Mouse (Mus musculus) cerebellum, postnatal 14 days (tissue): ENCODE measurements around the gene Hoxb7.

Source experiments
- DNase-seq, 2 experiments: peaks; one replicate each; pipeline ENCODE4 v3.0.0; 2021; ENCODE audit warnings: mixed read lengths in 2 of 2

The Hoxb7 gene

DNA sequence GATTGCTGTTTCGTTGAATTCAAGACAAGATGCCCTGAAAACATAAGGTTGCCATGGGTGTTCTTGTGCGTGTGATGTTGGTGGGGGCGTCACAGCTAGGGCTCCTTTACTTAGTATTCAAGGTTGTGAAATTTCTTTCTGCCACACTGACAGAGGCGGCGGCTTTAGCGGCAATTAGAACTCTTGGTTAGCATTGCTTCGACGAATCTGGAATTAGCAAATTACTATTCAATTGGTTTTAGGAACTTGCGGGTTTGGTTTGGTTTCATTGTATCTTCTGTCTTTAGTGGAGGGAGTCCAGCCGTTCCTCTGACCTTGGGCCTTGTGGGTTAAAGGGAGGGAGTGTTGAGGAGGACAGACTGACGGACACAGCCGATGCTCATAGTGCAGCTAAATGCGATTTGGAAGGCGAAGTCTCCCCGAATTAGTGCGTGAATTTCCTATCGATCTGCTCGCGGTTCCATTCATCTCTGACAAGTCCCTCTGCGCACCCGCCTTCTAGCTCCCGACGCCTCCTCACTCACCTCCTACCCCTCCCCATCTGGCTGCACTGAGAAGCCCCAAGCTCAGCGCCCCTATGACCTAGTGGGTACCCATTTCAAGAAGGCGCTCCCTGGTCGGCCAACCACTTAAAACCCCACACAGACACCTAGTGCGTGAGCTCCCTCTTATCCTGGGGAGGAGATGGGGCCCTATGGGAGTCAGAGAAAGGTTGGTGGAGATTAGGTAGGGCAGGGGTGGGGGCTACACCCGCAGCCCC, 31.4 kb downstream of the Hoxb7 start, which contains the start of gene Hoxb4:
Hoxb4 (plus strand) TSS at position 660 of the 760 bp plus-strand sequence.
- no peak for DNase-seq

DNA sequence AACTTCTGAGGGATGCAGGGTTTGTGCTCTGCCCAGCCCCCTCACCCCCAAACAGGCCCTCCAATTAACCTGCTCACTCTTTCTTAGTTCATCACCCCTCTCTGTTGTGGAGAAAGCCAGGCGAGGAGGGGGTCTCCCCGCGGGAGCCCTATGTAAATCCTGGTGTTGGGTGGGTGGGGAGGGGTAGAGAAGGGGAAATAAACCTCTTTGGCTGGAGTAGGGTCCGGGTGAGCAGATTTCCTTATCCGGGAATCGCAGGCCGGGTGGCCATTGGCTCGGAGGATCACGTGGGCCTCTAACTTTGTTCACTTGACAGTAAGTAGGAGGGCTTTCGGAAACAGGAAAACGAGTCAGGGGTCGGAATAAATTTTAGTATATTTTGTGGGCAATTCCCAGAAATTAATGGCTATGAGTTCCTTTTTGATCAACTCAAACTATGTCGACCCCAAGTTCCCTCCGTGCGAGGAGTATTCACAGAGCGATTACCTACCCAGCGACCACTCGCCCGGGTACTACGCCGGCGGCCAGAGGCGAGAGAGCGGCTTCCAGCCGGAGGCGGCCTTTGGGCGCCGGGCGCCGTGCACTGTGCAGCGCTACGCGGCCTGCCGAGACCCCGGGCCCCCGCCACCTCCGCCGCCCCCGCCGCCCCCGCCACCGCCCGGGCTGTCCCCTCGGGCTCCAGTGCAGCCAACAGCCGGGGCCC, 32.1 kb downstream of the Hoxb7 start:
- DNase-seq = no peak

DNA sequence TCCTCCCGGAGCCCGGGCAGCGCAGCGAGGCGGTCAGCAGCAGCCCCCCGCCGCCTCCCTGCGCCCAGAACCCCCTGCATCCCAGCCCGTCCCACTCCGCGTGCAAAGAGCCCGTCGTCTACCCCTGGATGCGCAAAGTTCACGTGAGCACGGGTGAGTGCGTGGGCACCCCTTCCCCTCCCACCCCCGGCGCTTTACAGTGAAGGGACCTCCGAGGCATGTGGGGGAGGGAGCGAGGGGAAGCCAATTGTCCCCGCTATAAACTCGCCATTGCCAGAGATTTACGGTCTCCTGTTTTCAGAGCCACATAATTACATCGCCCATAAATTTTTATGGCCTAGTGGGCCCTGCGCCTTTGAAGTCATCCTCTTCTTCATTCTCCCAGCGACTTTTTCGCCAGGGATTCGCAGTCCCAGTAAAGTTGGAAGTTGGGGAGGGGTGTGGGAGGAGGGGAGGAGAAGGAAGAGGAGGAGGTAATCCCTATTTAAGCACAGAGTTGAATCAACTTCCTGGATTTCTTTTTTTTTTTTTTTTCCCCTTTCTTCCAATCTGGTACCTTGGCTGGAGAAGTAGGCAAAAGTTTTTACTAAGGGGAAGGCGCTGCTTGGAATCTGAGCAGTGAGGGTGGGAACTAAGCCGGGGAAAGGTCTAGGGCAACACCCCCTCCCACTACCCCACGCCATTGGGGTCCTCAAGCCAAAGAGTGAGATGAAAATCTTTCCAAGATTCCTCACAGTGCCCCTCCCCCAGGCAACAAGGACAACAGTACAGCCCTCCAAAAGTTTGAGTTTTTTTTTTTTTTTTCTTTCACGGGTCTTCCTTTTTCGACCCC, 32.9 kb downstream of the Hoxb7 start:
- no peak for DNase-seq

DNA sequence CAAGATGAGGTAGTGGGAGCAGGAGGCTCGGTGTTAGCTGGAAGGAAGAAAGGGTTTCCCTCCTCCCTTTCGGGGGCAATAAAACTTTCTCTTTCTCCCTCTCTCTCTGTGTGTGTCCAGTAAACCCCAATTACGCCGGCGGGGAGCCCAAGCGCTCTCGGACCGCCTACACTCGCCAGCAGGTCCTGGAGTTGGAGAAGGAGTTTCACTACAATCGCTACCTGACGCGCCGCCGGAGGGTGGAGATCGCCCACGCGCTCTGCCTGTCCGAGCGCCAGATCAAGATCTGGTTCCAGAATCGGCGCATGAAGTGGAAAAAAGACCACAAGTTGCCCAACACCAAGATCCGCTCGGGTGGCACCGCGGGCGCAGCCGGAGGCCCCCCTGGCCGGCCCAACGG, 33.5 kb downstream of the Hoxb7 start:
- no peak for DNase-seq

DNA sequence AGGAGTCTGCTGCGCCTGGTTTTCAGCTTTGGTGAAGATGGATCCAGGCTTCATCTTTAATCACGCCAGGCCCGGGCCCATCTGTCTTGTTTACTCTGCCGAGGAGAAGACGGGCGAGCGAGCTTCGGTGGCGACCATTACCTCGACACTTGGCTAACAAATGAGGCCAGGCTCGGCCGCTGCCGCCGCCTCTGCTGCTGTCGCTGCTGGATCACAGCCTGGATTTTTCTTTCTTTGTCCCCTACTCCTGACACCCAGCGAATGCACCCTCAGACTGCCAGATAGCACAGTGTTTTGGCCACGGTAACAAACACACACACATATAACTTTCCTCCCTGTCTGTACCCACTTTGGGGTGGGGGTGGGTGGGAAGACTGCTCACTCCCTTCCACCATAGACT, 34.3 kb downstream of the Hoxb7 start:
- no peak for DNase-seq

DNA sequence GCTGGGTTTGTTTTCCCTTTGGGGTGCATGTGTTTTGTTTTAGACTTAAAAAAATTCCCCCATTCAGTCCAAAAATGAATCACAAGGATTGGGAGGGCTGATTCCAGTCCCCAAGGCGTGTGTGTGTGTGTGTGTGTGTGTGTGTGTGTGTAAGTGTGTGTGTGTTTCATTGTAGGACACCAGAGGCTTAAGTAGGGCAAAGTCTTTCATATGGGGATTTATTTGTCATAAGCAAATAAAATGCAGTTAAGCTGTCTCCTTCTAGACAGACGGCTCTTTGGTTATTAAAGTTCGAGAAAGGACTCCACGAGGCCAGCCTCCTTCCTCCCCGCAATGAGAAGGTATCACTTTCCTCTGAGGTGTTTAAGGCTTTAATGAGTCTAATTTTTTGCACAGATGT, 35.4 kb downstream of the Hoxb7 start:
- DNase-seq = no peak

DNA sequence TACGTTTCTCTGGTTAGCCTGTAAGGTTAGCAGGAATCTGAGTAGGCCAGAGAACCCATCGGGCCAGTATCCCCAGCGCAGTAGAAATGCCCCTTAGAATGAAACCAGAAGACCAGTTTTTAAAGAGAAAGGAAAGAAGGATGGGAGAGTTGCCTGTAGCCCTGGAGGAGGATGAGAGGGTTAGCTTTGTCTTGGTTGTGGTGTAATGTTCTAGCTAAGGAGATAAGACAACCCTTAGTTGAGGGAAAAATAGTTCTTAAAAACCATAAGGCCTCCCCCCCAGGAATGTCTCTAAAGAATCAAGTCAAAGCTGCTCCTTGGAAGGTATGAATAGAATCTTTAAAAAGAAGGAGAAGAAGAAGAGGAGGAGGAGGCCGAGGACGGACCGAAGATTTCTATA, 36.3 kb downstream of the Hoxb7 start:
- DNase-seq = no peak

DNA sequence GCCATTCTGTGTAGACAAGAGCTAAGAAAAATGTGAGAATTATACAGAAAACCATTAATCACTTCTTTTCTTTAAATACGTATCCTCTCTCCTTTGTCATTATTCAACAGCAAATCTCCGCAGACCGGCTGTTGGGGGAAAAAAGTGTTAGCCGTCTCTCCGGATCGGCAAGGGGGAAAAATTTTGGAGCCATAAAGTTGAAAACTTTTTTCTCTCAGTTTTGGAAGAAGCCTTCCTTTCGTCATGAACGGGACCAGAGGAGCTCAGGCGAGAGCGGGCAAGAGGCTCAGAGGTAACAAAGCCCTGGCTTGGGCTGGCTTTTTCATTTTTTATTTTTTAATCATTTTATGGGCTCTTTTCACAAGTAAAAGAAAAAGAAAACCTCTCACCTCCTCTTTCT, 36.7 kb downstream of the Hoxb7 start, which contains the start of gene Hoxb3:
Hoxb3 (plus strand) TSS at position 173 of the 400 bp plus-strand sequence.
- no peak for DNase-seq

DNA sequence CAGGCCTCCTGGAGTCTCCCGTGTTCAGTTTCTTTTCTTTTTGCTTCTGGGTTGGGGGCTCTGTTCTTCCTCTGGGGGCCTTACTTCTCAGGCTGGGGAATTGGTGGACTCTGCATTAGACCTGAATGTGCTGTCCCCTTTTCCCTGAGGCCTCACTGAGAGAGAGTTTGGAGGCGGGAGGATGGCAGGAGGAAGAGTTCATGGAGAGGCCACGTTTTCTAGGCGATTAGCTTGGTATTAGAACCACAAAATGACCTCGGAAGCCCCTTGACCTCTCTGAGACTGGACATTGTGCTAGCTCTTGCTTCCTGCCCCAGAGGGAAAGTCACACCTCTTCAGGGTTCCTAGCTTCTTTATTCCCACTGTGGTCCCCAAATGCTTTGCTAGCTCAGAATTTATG, 37.7 kb downstream of the Hoxb7 start:
- no peak for DNase-seq

DNA sequence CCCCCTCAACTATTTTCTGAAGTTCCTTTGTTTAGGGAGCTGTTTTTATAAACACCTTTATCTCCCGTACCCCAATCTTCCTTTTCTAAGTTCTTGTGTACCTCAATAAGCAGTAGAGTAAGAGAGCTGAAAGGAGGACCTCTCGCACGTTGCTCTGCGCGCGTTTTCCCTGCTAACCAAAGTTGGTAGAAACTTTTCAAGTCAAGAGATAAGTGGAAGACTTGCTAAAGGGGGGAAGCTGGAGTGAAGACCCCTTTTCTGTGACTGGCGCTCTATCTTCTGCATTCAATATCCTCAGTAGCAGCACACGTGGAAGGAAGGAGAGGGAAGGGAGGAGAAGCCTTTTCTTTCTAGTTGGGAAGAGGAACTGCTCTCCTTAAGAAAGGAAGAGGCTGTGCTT, 38.5 kb downstream of the Hoxb7 start:
- no peak for DNase-seq

DNA sequence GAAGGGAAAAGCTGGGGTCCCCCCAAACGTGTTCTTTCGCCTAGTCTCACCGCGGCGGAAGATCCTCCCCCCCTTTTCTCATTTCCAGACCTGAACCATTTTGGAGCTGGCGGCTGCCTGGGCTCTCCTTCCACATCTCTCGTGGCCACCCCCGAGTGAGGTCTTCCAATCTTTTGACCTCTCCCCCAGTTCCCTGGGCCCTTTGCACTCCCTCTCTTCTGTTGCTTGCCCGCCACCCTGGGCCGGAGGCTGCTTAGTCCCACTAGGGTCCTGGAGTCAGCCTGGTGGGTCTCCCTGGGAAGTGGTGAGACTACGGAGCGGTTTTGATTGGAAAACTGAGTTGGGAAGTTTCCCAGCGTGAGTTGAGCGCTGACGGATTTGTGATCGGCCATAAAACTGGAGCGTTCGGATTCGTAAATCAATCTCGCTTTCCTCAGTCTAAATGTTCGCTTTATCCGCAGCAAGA, 39.4 kb downstream of the Hoxb7 start:
- DNase-seq = no peak

DNA sequence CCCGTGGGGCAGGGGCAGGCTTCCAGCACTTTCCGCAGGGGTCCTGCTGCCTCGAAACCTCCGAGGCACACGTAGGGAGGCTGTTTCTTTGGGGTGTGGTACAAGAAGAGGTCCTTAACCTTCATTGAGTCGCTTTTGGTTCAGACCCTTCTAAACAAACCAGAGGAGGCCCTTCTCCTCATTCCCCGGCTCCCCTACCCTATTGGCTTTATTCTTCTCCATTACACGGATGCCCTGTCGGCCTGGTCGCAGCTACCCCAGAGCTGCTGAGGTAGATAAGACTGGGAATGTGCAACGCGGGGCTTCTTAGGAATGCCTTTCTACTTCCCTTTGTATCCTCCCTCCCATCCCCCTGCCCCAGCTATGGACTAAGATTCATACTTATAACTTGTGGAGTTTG, 40.3 kb downstream of the Hoxb7 start:
- DNase-seq = no peak

DNA sequence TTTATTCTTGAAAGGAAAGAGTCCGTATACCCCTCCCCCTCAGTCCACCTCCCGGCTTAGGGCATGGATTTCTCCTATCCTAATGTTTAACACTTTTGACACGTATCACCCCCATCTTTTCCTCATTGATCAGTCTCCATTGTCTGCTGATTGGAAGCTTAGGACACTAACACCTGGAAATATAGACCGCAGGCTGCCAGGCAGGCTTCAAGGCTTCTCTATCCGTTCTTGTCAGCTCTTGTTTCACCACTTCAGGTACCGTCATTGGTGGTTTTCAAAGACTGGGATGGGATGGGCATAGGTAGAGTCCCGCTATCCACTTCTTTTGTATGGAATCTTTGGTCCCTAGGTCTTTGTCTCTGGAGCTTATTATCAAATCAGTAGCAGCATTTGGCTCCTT, 40.7 kb downstream of the Hoxb7 start:
- DNase-seq = no peak

DNA sequence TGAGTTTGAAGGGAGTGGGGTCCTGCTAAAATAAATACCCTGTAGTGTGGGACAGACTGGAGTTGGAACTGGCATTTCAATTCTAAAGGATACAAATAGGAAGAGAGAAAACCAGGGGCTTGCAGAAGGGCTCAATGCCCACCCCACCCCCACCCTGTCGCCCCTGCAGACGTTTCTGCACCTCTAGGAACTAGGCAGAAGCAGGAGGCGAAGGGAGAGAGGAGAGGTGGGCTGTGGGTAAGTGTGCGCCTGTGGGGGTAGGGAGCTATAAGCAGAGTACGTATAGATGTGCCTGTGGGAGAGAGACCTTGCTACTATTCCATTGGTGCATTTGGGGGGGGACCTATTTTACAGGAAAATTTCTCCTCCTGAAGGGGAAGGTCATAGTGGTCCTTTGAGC, 41.3 kb downstream of the Hoxb7 start:
- DNase-seq = no peak

DNA sequence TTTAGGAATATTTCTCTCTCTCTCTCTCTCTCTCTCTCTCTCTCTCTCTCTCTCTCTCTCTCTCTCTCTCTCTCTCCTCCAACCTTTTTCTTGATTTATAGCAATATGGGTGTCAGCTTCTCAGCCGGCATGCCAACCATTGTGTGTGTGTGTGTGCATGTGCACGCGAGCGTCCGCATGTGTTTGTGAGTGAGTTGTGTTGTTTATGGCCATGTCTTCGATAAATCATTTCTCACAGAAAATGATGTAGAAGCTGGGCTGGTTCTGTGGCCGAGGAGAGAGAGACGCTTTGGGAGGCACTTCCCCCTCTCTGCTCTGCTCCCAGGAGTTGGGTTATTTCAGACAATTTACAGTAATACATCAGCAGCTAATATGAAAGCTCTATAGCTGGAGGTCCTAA, 42.2 kb downstream of the Hoxb7 start:
- no peak for DNase-seq

DNA sequence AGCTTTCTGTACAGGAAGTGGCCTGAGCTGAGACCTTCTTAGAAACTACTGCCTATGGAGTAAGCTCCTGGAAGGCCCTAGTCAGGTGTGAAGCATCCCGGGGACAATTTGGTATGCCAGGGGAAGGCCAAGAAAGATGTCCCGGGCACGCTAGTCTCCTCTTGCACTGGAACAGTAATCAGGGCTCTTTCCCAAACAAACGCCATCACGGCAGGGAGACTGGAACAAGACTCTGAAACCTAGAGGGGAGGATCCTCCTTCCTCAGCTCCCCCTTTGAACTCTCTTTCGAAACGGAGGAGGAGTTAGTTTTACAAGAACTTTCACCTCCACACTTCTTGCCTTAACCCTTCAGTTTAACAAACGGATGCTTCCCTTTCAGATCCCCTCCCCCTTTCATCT, 45.7 kb downstream of the Hoxb7 start:
- DNase-seq = no peak

DNA sequence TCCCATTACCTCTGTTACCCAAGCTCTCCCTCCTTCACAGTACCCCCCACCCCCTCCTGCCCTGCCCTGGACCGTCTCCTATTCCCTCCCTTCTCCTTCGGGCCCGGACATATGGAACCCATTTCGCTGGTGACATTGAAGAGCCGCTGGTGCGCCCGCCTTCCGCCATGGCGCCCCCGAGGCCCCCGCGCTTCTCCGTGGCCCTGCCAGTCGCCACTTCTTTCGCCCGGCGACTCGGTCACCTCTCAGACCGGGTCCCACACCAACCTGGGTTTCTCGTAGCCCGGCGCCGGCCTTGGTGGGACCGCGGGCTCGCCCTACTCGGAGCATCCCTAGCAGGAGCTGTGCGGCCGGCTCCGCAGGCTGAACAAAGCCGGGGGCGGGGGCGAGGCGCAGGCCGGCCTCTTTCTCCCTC, 46.2 kb downstream of the Hoxb7 start:
- no peak for DNase-seq

DNA sequence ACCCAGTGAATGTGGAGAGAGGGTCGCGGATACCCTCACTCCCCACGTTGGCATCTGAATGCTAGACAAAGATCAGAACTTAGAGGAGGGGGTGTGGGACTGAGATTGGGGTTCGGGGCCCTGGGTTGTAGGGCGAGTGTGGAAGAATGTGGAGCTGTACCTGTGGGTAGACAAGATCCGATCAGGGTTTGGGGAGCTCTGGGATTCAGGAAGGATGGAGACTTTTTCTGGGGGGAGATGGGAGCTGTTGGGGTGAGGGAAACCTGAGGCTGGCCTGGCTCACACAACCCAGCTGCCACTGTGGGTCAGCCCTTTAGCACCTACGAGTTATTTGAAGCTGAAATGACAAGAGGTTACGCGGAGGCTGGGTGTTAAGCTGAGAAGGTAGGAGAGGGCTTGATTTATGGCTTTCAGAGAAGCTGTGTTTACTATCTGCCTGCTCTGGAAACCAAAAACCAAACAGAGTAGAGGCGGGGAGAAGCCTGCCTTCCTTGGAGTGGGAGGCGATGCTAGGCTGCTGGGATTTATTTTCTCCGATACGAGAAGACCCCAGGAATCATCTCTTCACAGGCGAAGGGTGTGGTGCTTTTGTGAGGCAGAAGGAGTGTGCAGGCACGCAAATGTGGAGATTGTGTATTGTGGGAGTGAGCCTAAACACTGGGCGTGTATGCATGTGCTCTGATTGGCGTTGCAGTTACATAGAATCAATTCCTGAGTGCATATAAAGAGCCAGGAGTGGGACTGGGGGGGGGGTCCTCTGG, 47.0 kb downstream of the Hoxb7 start:
- no peak for DNase-seq

DNA sequence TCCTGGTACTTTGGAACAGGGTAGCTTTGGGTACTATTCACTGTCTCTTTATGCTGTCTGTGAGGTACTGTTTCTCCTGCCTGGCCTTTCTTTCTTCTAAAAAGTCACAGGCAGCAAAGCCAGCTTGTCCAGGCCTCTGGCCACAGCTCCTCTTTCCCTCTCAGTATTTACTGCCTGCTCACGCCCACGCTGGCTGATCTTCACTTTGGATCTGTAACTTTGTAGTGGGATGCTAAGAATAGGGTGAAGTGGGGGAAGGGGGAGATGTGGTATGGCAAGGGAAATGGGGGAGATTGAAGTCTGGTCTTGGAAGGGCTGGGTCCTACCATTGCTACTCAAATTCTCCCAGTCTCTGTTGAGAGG, 47.6 kb downstream of the Hoxb7 start:
- DNase-seq = no peak

DNA sequence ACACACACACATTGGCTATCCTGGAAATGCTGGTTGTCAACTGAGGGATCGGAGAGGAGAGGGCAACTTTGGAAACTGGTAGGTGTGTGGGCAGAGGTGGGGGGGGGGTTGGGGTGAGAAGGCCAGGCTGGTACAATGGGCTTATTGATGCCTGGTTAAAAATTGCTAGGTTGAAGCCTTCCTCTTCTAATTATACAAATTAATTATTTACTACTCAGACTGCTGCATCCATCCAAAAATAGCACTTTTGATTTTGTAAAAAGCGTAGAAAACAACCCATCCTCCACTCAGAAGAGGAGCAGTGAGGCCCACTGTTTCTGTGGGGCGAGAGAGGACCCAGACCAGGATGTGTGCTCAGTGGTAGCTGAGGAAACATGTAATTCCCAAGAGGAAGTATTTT, 48.6 kb downstream of the Hoxb7 start:
- DNase-seq = no peak

DNA sequence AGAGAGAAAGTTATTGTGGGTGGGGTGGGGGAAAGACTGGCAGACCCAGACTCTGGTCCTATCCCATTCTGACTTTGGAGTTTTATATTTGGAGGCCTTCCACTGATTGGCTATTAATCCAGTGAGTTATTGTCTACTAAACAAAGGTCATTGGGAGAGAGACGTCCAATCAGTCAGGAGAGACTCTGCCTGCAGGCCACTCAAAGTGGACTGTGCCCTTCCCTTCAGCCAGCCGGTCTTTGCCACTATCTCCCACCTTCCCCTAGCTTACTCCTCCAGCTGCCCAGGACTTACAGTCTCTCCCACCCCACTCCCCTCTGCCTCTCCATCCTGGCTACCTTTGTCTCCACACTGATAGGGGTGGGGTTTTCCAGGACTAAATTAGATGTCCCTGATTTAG, 50.2 kb downstream of the Hoxb7 start:
- no peak for DNase-seq

DNA sequence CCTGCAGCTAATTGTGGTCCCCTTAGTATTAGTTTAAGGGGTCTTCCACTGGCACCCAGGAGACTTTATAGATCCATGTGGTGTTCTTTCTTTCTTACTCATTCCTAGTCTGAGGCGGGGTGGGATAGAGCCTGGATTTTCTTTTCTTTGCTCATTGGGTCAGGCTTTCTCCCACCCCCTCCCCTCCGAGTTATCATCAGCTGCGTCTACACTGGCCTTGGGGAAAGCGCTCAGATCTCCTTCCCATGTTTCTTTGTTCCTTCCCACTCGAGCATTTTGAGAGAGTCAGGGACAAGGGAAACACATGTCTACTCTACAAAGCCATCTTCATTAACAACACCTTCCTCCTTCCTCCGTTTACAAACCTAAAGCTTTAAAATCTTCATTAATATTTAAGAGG, 50.6 kb downstream of the Hoxb7 start:
- DNase-seq = no peak
